Mouse (Mus musculus) ES-Bruce4 (cell line): Measurements from ENCODE around the gene Hoxd8. TPM values are rescaled to one million over a fixed set of nuclear protein-coding genes. Genes with fewer than 3 reads are reported as not detected.

Source experiments
- H3K27ac ChIP-seq: 2 replicates; pipeline ENCODE4 v1.5.1; 2012; ENCODE audit warnings: low read length, inconsistent platforms; ENCODE audit not compliant: insufficient read depth
- H3K27me3 ChIP-seq: 2 replicates; pipeline ENCODE4 v1.6.1; 2012; ENCODE audit warnings: mild to moderate bottlenecking, low read length, inconsistent platforms; ENCODE audit not compliant: control insufficient read depth, poor library complexity, insufficient read depth, severe bottlenecking
- H3K36me3 ChIP-seq: 2 replicates; pipeline ENCODE4 v1.6.1; 2012; ENCODE audit warnings: inconsistent platforms, mild to moderate bottlenecking, low read length, moderate library complexity; ENCODE audit not compliant: control insufficient read depth, poor library complexity, insufficient read depth, severe bottlenecking
- H3K4me1 ChIP-seq: one replicate; pipeline ENCODE4 v1.8.1; 2011; ENCODE audit warnings: low read length; ENCODE audit not compliant: control insufficient read depth, insufficient read depth
- H3K4me3 ChIP-seq: 2 replicates; pipeline ENCODE4 v1.5.1; 2011; ENCODE audit warnings: low read depth, mild to moderate bottlenecking, low read length
- H3K9ac ChIP-seq: 2 replicates; pipeline ENCODE4 v1.6.1; 2012; ENCODE audit warnings: low read depth, mild to moderate bottlenecking, inconsistent platforms; ENCODE audit not compliant: poor library complexity, severe bottlenecking
- H3K9me3 ChIP-seq: replicated peaks from 2 replicates; pipeline ENCODE4 v1.6.1; 2012; ENCODE audit warnings: mild to moderate bottlenecking, low read length, inconsistent platforms; ENCODE audit not compliant: control insufficient read depth, poor library complexity, insufficient read depth, severe bottlenecking
- CTCF ChIP-seq: IDR thresholded peaks from one replicate; pipeline ENCODE4 v1.8.1; 2011; ENCODE audit warnings: low read depth, low read length
- EP300 ChIP-seq: IDR thresholded peaks from 2 replicates; pipeline ENCODE4 v1.6.1; 2011; ENCODE audit warnings: low read depth, low read length; ENCODE audit not compliant: insufficient read depth
- POLR2A ChIP-seq: IDR thresholded peaks from one replicate; pipeline ENCODE4 v1.8.1; 2011; ENCODE audit warnings: low read length; ENCODE audit not compliant: insufficient read depth
- polyA plus RNA-seq: library from polyadenylated mRNA; stranded (reverse); fragments of >200 nt; gene quantifications from 2 replicates; pipeline ENCODE4 v1.2.4, GENCODE M21; 2011; ENCODE audit warnings: low read depth; ENCODE audit not compliant: missing spikeins, insufficient read depth, insufficient read length

Gene Hoxd8
- polyA plus RNA-seq, 1 experiment, result 2.1 TPM

DNA sequence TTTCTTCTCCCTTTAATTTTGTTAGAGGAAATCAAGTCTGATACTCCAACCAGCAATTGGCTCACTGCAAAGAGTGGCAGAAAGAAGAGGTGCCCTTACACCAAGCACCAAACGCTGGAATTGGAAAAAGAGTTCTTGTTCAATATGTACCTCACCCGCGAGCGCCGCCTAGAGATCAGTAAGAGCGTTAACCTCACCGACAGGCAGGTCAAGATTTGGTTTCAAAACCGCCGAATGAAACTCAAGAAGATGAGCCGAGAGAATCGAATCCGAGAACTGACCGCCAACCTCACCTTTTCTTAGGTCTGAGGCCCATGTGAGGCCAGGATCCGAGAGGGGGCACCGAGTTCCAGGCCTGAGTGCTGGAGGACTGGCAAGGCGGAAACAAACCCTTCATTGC is 10.3 kb upstream of the Hoxd8 start:
- no peak overlapping the region for H3K9ac ChIP-seq
- H3K27me3 ChIP-seq, result peaks cover 69% of the 10 kb centered on the region
- H3K36me3 ChIP-seq, result no peaks in the 10 kb centered on the region
- no peaks in the 10 kb centered on the region for H3K4me1 ChIP-seq
- no peak for TF ChIP-seq EP300
- no peak for TF ChIP-seq POLR2A
- TF ChIP-seq CTCF, result peak; percentile 51
- H3K9me3 ChIP-seq, result no peaks in the 10 kb centered on the region
- no peak overlapping the region for H3K4me3 ChIP-seq
- no peak overlapping the region for H3K27ac ChIP-seq

- H3K9ac ChIP-seq, result no peak overlapping the region
- no peak overlapping the region for H3K4me3 ChIP-seq
- H3K27ac ChIP-seq, result no peak overlapping the region
- H3K27me3 ChIP-seq, result peaks cover 69% of the 10 kb centered on the region
- TF ChIP-seq POLR2A (no peak), EP300 (no peak), CTCF (no peak)
- H3K36me3 ChIP-seq, result no peaks in the 10 kb centered on the region
- no peaks in the 10 kb centered on the region for H3K9me3 ChIP-seq
- no peaks in the 10 kb centered on the region for H3K4me1 ChIP-seq
Observed at GRCm38 (mm10) chr2:74695383-74695782, 9.0 kb upstream of the Hoxd8 start.

DNA sequence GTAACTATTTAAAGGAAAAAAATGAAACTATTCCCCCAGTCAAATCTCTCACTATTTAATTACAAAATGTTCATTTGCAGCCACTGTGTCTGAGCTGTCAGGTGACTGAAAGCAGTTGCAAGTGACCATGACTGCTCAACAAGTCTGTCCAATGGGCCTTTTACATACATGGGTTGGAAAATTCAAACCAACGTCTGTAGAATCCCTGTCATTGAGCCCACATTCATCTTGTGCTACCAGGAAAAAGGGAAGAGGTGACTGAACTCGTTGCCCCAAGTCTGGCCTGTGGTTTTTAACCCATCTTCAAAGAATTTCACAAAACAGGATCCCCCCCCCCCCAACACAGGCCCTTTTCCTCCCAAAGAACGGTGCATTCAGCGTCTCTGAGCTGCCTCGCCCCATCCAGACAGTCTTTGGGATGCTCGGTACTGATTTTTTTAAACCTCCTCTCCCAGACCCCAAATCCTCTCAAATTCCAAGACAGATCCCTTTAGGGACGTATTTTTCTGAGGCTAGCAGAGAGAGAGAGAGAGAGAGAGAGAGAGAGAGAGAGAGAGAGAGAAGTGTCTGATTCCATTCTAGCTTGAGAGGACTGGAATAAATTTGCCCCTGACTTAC is 8.5 kb upstream of the Hoxd8 start:
- no peak for TF ChIP-seq EP300
- no peak for TF ChIP-seq CTCF
- TF ChIP-seq POLR2A, result no peak
- Histone ChIP-seq H3K27ac (no peak overlapping the region), H3K4me3 (no peak overlapping the region), H3K9ac (no peak overlapping the region), H3K4me1 (no peaks in the 10 kb centered on the region), H3K27me3 (peaks cover 67% of the 10 kb centered on the region), H3K9me3 (no peaks in the 10 kb centered on the region), H3K36me3 (no peaks in the 10 kb centered on the region)

DNA sequence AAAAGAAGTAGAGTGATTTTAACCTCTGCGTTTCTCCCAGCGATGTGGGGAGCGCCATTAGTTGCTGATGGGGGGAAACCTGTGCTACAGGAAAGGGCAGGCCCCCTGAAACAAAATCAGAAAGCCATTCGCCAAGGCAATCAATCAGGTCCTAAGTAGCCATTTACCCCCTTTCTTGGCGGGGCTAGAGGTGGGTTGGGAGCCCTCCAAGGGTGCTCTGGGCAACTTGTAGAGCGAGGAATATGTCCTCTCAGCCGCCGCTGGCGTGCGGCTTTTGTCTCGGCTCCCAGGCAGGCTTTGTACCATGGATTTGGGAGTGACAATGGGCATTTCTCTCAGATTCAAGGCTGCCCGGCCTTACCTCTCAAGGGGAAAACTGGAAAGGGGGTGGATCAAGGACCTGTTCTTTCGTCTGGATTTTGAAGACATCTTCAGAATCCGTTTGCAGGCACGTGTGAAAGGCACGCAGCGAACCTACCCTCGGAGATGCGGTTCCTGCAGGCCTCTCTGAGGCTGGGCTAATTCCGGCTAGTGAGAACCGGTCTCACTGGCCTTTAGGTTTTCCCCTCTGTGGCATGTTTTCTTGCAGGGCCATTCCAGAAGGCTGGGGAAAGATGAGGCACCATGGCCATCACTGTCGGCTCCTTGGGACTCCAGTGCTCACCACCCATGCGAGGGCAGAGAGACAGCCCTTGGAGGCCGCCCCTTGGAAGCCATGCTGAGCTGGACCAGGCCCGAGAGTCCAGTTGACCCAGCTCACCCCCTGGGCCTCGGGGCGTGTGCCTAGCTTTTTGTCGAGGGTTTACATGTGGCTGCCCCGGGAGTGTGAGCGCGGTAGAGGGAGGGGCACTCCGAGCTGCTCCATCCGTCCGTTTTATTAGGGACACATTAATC is 7.7 kb upstream of the Hoxd8 start:
- peaks cover 68% of the 10 kb centered on the region for H3K27me3 ChIP-seq
- H3K36me3 ChIP-seq, result no peaks in the 10 kb centered on the region
- TF ChIP-seq CTCF, result no peak
- H3K4me1 ChIP-seq, result no peaks in the 10 kb centered on the region
- H3K27ac ChIP-seq, result no peak overlapping the region
- H3K9me3 ChIP-seq, result no peaks in the 10 kb centered on the region
- no peak overlapping the region for H3K9ac ChIP-seq
- H3K4me3 ChIP-seq, result no peak overlapping the region

GRCm38 (mm10) chr2:74697567-74698121 is 6.8 kb upstream of the Hoxd8 start, which contains the start of gene Hoxd9:
Gene Hoxd9, plus strand, starts transcription at chr2:74697727.
- no peak for TF ChIP-seq POLR2A
- no peak for TF ChIP-seq EP300
- no peak for TF ChIP-seq CTCF
- no peaks in the 10 kb centered on the region for H3K9me3 ChIP-seq
- H3K4me3 ChIP-seq, result peak within 1 kb of the TSS; percentile 54
- H3K9ac ChIP-seq, result peak within 1 kb of the TSS; percentile 59
- no peak within 1 kb of the TSS for H3K27ac ChIP-seq
- H3K36me3 ChIP-seq, result no peaks in the 10 kb centered on the region
- peaks cover 60% of the 10 kb centered on the region for H3K27me3 ChIP-seq
- no peaks in the 10 kb centered on the region for H3K4me1 ChIP-seq
